Mouse (Mus musculus) ES-Bruce4 (cell line): ENCODE results near the gene Sycp2.

Experiments
- CTCF ChIP-seq: IDR thresholded peaks from one replicate; pipeline ENCODE4 v1.8.1; 2011; ENCODE audit warnings: low read depth, low read length
- POLR2A ChIP-seq: IDR thresholded peaks from one replicate; pipeline ENCODE4 v1.8.1; 2011; ENCODE audit warnings: low read length; ENCODE audit not compliant: insufficient read depth

DNA sequence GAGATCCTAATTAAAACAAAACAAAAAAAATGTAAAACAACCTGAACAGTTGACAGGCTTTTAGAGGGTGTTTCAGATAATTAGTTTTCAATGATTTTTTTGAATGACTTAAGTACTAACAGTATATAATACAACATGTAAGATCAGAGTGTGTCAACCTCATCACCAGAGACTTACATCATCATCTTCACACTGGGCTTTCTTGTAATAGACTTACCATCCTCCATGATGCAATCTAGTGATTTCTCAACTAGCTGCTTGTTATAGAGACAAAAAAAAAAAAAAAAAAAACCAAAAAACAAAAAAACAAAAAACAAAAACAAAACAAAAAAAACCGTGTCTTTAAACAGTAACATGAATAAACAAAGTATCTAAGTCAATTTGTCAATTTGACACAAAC, 1.5 kb upstream of the Sycp2 start:
- TF ChIP-seq CTCF (no peak), POLR2A (no peak)
